Mouse (Mus musculus) T-helper 2 cell (primary cell): ENCODE data around the gene Ckmt1.

Source experiments
- in situ Hi-C: fragments of 300-600 bp; cut with MboI, MseI; formaldehyde crosslinking; loops from one replicate; pipeline ENCODE4 v1.15.1; 2025; ENCODE audit warnings: high pct_unique_total_duplicates

Ckmt1 gene

GRCm38 (mm10) chr2:121357494-121357893 lies at the start of gene Ckmt1:
TSS of gene Ckmt1 (plus strand) at chr2:121357714.
- in situ Hi-C loops, result no loop called here

GRCm38 (mm10) chr2:121308997-121309416 lies 48.5 kb upstream of the Ckmt1 start:
- in situ Hi-C loops, result no loop called here

GRCm38 (mm10) chr2:121316278-121316677 lies 41.2 kb upstream of the Ckmt1 start:
- in situ Hi-C loops, result no loop called here

GRCm38 (mm10) chr2:121323041-121323440 lies 34.5 kb upstream of the Ckmt1 start:
- in situ Hi-C loops, result no loop called here

- in situ Hi-C loops, result no loop called here
Measured at GRCm38 (mm10) chr2:121323693-121324470, 33.6 kb upstream of the Ckmt1 start.

- in situ Hi-C loops, result no loop called here
Measured at GRCm38 (mm10) chr2:121329492-121329891, 28.0 kb upstream of the Ckmt1 start.

- in situ Hi-C loops, result loop anchor here (5.0 kb wide), 1 partner anchor 37 kb away; no protein-coding TSS in a partner anchor
Measured at GRCm38 (mm10) chr2:121339057-121339456, 18.5 kb upstream of the Ckmt1 start.

GRCm38 (mm10) chr2:121353156-121353555 lies 4.4 kb upstream of the Ckmt1 start:
- in situ Hi-C loops, result no loop called here

GRCm38 (mm10) chr2:121354378-121354777 lies 3.1 kb upstream of the Ckmt1 start:
- in situ Hi-C loops, result no loop called here

GRCm38 (mm10) chr2:121354820-121355592 lies 2.5 kb upstream of the Ckmt1 start, which contains the start of gene Ppip5k1:
TSS of gene Ppip5k1 (minus strand) at chr2:121355396.
- in situ Hi-C loops, result no loop called here

GRCm38 (mm10) chr2:121357961-121358360 lies 447 bp downstream of the Ckmt1 start:
- in situ Hi-C loops, result no loop called here

GRCm38 (mm10) chr2:121358381-121358780 lies 867 bp downstream of the Ckmt1 start:
- in situ Hi-C loops, result no loop called here

GRCm38 (mm10) chr2:121359461-121359860 lies 1.9 kb downstream of the Ckmt1 start:
- in situ Hi-C loops, result no loop called here

- in situ Hi-C loops, result loop anchor here (5.0 kb wide), 1 partner anchor 71 kb away; no protein-coding TSS in a partner anchor
Measured at GRCm38 (mm10) chr2:121363656-121364055, 6.1 kb downstream of the Ckmt1 start.

GRCm38 (mm10) chr2:121368831-121369230 lies 11.3 kb downstream of the Ckmt1 start:
- in situ Hi-C loops, result no loop called here

- in situ Hi-C loops, result no loop called here
Measured at GRCm38 (mm10) chr2:121370921-121371320, 13.4 kb downstream of the Ckmt1 start.

- in situ Hi-C loops, result no loop called here
Measured at GRCm38 (mm10) chr2:121372266-121372665, 14.8 kb downstream of the Ckmt1 start.

- in situ Hi-C loops, result no loop called here
Measured at GRCm38 (mm10) chr2:121374766-121375165, 17.3 kb downstream of the Ckmt1 start.

- in situ Hi-C loops, result loop anchor here (10.0 kb wide), 1 partner anchor 172 kb away; no protein-coding TSS in a partner anchor
Measured at GRCm38 (mm10) chr2:121386961-121387575, 29.6 kb downstream of the Ckmt1 start, which contains the start of gene Strc. TSS of gene Strc (minus strand) at chr2:121387168.

- in situ Hi-C loops, result no loop called here
Measured at GRCm38 (mm10) chr2:121396624-121397023, 39.1 kb downstream of the Ckmt1 start.

- in situ Hi-C loops, result no loop called here
Measured at GRCm38 (mm10) chr2:121403296-121403695, 45.8 kb downstream of the Ckmt1 start.

- in situ Hi-C loops, result no loop called here
Measured at GRCm38 (mm10) chr2:121408160-121408559, 50.6 kb downstream of the Ckmt1 start.
